Mouse (Mus musculus): Measurements from ENCODE around the gene P2rx1. TPM values are rescaled to one million over a fixed set of nuclear protein-coding genes. Genes with fewer than 3 reads are reported as not detected.

P2rx1 gene
- polyA plus RNA-seq, 1 experiment from 2014 or later: 0.97 TPM

- H3K4me3 ChIP-seq (ENCODE audit: low read depth, low read length): no peak overlapping the region
- ATAC-seq (ENCODE audit: low FRiP score, low TSS enrichment) (no peak), DNase-seq (ENCODE audit: low spot score) (no peak)
- H3K36me3 ChIP-seq (ENCODE audit: control insufficient read depth, insufficient read depth, low read length): no peaks in the 10 kb centered on the region
- no peak overlapping the region for H3K4me2 ChIP-seq (replicated peaks; ENCODE audit: low read depth)
- H3K9me3 ChIP-seq (ENCODE audit: control insufficient read depth, low read length): no peaks in the 10 kb centered on the region
- no peak overlapping the region for H3K27ac ChIP-seq (replicated peaks)
- no peak overlapping the region for H3K9ac ChIP-seq (ENCODE audit: low read length)
- 74% methylated on average over 9 of the region's 9 CpGs for WGBS
- no peaks in the 10 kb centered on the region for H3K27me3 ChIP-seq (ENCODE audit: control insufficient read depth, insufficient read depth, low read length)
- peaks cover 6% of the 10 kb centered on the region; the same call in 1 of the 2 replicates for H3K4me1 ChIP-seq (replicated peaks; ENCODE audit: control insufficient read depth, insufficient read depth)
- TF ChIP-seq EP300 (optimal IDR thresholded peaks at IDR 0.05): no peak
- TF ChIP-seq CTCF (IDR thresholded peaks at IDR 0.05; ENCODE audit: low read depth): no peak
Measured at GRCm38 (mm10) chr11:72990688-72991087, 8.2 kb upstream of the P2rx1 start.

- DNase-seq (ENCODE audit: low spot score): no peak
Measured at GRCm38 (mm10) chr11:72991961-72992360, 6.9 kb upstream of the P2rx1 start.

GRCm38 (mm10) chr11:72996346-72996745 lies 2.6 kb upstream of the P2rx1 start:
- Histone ChIP-seq H3K4me3 (ENCODE audit: low read depth, low read length) (no peak overlapping the region), H3K27me3 (ENCODE audit: control insufficient read depth, insufficient read depth, low read length) (no peaks in the 10 kb centered on the region), H3K27ac (replicated peaks) (no peak overlapping the region), H3K4me1 (replicated peaks; ENCODE audit: control insufficient read depth, insufficient read depth) (0 out of 2 replicates have a peak, but pooled peaks cover 3% of the 10 kb centered on the region), H3K9me3 (ENCODE audit: control insufficient read depth, low read length) (no peaks in the 10 kb centered on the region), H3K36me3 (ENCODE audit: control insufficient read depth, insufficient read depth, low read length) (no peaks in the 10 kb centered on the region), H3K4me2 (replicated peaks; ENCODE audit: low read depth) (no peak overlapping the region), H3K9ac (ENCODE audit: low read length) (no peak overlapping the region)
- TF ChIP-seq CTCF (IDR thresholded peaks at IDR 0.05; ENCODE audit: low read depth) (no peak), EP300 (optimal IDR thresholded peaks at IDR 0.05) (no peak)
- DNase-seq (ENCODE audit: low spot score): no peak
- ATAC-seq (ENCODE audit: low FRiP score, low TSS enrichment): no peak
- WGBS: 66% methylated on average over 6 of the region's 6 CpGs

More at GRCm38 (mm10) chr11:72991961-72992360, 6.9 kb upstream of the P2rx1 start:
- 43% methylated on average over 9 of the region's 9 CpGs for WGBS
- no peak for TF ChIP-seq EP300 (optimal IDR thresholded peaks at IDR 0.05)
- no peak for TF ChIP-seq CTCF (IDR thresholded peaks at IDR 0.05; ENCODE audit: low read depth)
- no peak overlapping the region for H3K9ac ChIP-seq (ENCODE audit: low read length)
- peak overlapping the region; percentile 35; the same call in 1 of the 2 replicates for H3K27ac ChIP-seq (replicated peaks)
- H3K4me3 ChIP-seq (ENCODE audit: low read depth, low read length): no peak overlapping the region
- H3K36me3 ChIP-seq (ENCODE audit: control insufficient read depth, insufficient read depth, low read length): no peaks in the 10 kb centered on the region
- H3K4me2 ChIP-seq (replicated peaks; ENCODE audit: low read depth): no peak overlapping the region; the same call in 1 of the 2 replicates
- peak; percentile 51; the same call in 1 of the 2 replicates for ATAC-seq (ENCODE audit: low FRiP score, low TSS enrichment)
- no peaks in the 10 kb centered on the region for H3K9me3 ChIP-seq (ENCODE audit: control insufficient read depth, low read length)
- no peaks in the 10 kb centered on the region for H3K27me3 ChIP-seq (ENCODE audit: control insufficient read depth, insufficient read depth, low read length)
- H3K4me1 ChIP-seq (replicated peaks; ENCODE audit: control insufficient read depth, insufficient read depth): peaks cover 6% of the 10 kb centered on the region; the same call in 1 of the 2 replicates

GRCm38 (mm10) chr11:72996781-72997180 lies 2.1 kb upstream of the P2rx1 start:
- WGBS: 96% methylated on average over 2 of the region's 2 CpGs
- H3K4me3 ChIP-seq (ENCODE audit: low read depth, low read length): no peak overlapping the region
- H3K4me2 ChIP-seq (replicated peaks; ENCODE audit: low read depth): no peak overlapping the region
- H3K27me3 ChIP-seq (ENCODE audit: control insufficient read depth, insufficient read depth, low read length): no peaks in the 10 kb centered on the region
- no peaks in the 10 kb centered on the region for H3K36me3 ChIP-seq (ENCODE audit: control insufficient read depth, insufficient read depth, low read length)
- TF ChIP-seq EP300 (optimal IDR thresholded peaks at IDR 0.05) (no peak), CTCF (IDR thresholded peaks at IDR 0.05; ENCODE audit: low read depth) (no peak)
- no peaks in the 10 kb centered on the region for H3K9me3 ChIP-seq (ENCODE audit: control insufficient read depth, low read length)
- 0 out of 2 replicates have a peak, but pooled peaks cover 3% of the 10 kb centered on the region for H3K4me1 ChIP-seq (replicated peaks; ENCODE audit: control insufficient read depth, insufficient read depth)
- DNase-seq (ENCODE audit: low spot score) (no peak), ATAC-seq (ENCODE audit: low FRiP score, low TSS enrichment) (no peak)
- H3K27ac ChIP-seq (replicated peaks): no peak overlapping the region
- H3K9ac ChIP-seq (ENCODE audit: low read length): no peak overlapping the region

- Histone ChIP-seq H3K4me1 (replicated peaks; ENCODE audit: control insufficient read depth, insufficient read depth) (no peaks in the 10 kb centered on the region), H3K4me3 (ENCODE audit: low read depth, low read length) (no peak overlapping the region), H3K36me3 (ENCODE audit: control insufficient read depth, insufficient read depth, low read length) (no peaks in the 10 kb centered on the region), H3K9ac (ENCODE audit: low read length) (no peak overlapping the region), H3K27ac (replicated peaks) (no peak overlapping the region), H3K4me2 (replicated peaks; ENCODE audit: low read depth) (no peak overlapping the region), H3K9me3 (ENCODE audit: control insufficient read depth, low read length) (no peaks in the 10 kb centered on the region), H3K27me3 (ENCODE audit: control insufficient read depth, insufficient read depth, low read length) (no peaks in the 10 kb centered on the region)
- TF ChIP-seq CTCF (IDR thresholded peaks at IDR 0.05; ENCODE audit: low read depth) (no peak), EP300 (optimal IDR thresholded peaks at IDR 0.05) (no peak)
- no peak for DNase-seq (ENCODE audit: low spot score)
- 63% methylated on average over 13 of the region's 13 CpGs for WGBS
- no peak for ATAC-seq (ENCODE audit: low FRiP score, low TSS enrichment)
Measured at GRCm38 (mm10) chr11:72997529-72998326, 1.2 kb upstream of the P2rx1 start.

GRCm38 (mm10) chr11:73001029-73001428 lies 2.1 kb downstream of the P2rx1 start:
- TF ChIP-seq CTCF (IDR thresholded peaks at IDR 0.05; ENCODE audit: low read depth) (peak; percentile 98), EP300 (optimal IDR thresholded peaks at IDR 0.05) (no peak)
- peak; percentile 81 for DNase-seq (ENCODE audit: low spot score)
- ATAC-seq (ENCODE audit: low FRiP score, low TSS enrichment): peak; percentile 68
- Histone ChIP-seq H3K27ac (replicated peaks) (no peak overlapping the region), H3K9me3 (ENCODE audit: control insufficient read depth, low read length) (no peaks in the 10 kb centered on the region), H3K4me2 (replicated peaks; ENCODE audit: low read depth) (no peak overlapping the region), H3K36me3 (ENCODE audit: control insufficient read depth, insufficient read depth, low read length) (no peaks in the 10 kb centered on the region), H3K27me3 (ENCODE audit: control insufficient read depth, insufficient read depth, low read length) (no peaks in the 10 kb centered on the region), H3K4me3 (ENCODE audit: low read depth, low read length) (no peak overlapping the region), H3K4me1 (replicated peaks; ENCODE audit: control insufficient read depth, insufficient read depth) (no peaks in the 10 kb centered on the region), H3K9ac (ENCODE audit: low read length) (no peak overlapping the region)
- WGBS: 17% methylated on average over 6 of the region's 6 CpGs

Data from stomach, postnatal 0 days (tissue).